Mouse (Mus musculus): Measurements from ENCODE around the gene Sun5.

Sun5 gene

GRCm38 (mm10) chr2:153809921-153810320 lies 61.0 kb downstream of the Sun5 start:
- DNase-seq (ENCODE audit: low read depth, low spot score), result no peak

- DNase-seq (ENCODE audit: low read depth, low spot score), result no peak
Measured at GRCm38 (mm10) chr2:153808841-153809240, 62.0 kb downstream of the Sun5 start.

- DNase-seq (ENCODE audit: low read depth, low spot score), result peak; percentile 42
Measured at GRCm38 (mm10) chr2:153808146-153808545, 62.7 kb downstream of the Sun5 start.

- DNase-seq (ENCODE audit: low read depth, low spot score), result peak; percentile 69
Measured at GRCm38 (mm10) chr2:153807464-153807863, 63.4 kb downstream of the Sun5 start.

Data from 3T3-L1 (cell line).